Mouse (Mus musculus) ovary, postnatal 10 days (tissue): ENCODE data around the gene Gm49387.

Source experiments
- DNase-seq: peaks from one replicate; pipeline ENCODE4 v3.0.0; 2022; ENCODE audit warnings: low spot score

Gm49387 gene

DNA sequence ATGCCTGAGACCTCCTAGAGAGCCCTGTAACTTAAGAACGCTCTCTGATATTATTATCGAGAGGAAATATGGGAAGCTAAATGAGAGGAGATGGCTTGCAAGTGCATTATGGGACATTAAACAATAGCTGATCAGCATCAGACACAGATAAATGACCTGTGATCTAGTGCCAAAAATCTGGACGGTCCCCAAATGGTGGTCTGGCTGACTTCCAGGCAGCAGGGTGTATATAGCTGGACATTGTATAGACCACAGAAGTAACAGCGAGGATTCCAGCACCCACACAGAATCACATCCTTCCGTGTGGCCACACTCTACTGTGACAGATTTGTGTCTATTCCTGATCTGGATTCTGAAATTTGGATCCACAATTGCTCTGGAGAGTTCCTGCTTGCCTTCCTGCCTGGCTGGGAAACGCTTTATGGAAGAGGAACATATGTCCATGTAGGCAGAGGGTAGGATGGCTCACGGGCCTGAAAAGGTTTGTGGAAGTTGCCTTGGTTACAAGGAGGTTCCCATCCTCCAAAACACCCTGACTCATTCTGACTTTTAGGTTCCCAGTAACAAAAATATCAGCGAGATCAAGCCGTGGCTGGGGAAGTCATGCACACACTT is 68.0 kb downstream of the Gm49387 start:
- no peak for DNase-seq

DNA sequence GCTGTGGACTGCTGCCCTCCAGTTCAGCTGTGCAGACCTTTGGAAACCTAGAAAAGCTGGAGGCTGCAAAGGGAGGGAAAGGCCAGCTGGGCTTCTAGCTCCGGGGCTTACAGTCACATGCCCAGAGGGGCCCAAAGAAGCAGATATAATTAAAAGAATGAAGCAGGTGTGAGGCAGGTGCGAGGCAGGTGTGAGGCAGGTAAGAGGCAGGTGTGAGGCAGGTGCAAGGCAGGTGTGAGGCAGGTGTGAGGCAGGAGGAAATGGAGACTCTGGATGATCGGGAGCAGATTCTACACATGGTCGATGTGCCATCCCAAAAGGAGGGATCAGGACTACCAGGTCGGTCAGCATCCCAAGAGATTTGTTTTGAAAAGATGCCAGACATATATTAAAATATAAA is 69.3 kb downstream of the Gm49387 start:
- DNase-seq: no peak

DNA sequence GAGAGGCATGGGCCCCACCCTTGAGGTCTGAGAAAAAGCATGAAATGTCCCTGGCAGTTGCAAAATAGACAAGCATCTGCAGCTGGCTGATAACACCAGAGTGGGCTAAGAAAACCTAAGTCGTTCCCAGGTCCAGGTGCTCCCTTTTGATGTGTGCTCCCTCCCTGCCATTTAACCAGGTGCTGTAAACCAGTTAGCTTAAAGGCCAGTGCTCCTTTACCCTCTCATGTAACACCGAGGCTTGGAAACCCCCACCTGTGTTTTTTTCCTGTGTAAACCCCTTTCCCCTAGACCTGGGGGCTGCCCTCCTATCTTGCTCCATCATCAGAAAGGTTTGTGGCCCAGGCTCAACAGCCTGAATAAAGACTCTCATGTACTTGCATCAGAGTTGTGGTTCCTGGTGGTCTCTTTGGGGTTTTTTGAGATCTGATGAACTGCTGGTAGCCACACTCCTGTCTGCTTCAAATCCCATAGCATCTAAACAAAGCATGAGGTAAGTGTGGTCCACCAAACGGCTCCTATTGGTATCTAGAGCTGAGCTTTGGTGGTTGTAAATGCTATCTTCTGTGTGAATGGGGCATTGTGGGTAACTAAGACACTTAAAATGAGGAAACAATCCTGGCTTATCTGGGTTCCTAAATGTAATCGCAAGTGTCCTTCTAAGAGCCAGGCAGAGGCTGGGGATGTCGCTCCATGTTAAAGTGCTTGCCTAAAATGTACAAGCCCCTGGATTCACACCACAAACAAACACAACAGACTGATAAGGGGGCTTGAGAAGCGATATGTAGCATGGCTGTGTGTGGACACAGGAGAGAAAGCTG is 70.3 kb downstream of the Gm49387 start:
- no peak for DNase-seq

DNA sequence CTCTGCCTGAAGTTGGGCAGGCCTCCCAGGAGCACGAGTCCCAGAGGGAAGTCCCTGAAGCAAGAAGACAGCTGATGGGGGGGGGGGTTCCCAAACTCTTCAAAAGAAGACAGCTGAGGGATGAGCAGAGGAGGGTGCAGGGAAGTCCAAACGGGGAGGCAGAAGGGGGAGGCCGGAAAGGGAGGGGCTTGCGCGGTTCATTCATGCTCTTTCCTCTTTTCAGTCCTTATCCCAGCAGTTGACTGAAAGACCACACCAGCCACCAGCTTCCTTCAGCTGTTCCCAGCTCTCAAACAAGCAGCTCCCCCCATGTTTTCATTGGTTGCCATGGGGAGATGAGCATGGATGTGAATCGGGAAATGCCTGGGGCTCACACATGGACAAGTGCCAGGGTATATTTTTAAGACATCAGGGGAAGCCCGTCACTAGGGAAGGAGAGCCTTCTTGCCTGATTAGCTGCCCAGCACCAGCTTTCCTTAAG is 71.5 kb downstream of the Gm49387 start:
- no peak for DNase-seq

DNA sequence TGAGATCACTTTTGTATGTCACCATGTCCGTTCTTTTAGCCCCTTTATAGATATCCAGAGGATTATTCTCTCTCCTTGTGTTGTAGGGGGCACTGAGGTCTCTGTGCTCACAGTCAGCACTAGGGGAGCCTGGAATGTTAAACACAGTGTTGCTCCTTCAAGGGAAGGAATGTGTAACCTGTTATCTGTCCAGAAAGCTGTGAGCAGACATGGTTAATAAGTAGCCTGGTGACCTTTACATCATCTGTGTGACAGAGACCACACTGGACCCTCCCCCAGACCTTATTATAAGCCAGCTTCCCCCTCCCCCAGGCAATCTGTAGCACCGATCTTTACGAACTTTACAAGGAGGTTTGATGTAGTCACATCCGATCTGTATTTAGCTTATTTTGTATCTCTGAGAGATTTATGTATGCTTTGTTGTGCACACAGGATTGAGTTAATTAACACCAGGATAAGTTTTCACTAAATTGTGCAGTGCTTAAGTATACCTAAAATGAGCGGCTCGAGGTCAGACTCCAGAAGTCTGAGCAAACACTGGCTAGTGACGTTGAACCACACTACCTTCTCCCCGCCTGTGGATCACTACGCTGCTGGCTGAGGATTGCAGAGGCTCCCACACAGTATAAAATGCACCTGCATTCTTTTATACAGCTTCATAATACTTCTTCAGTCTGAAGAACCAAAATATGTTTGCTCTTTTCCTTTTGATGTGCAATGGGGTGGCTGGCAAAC is 75.0 kb downstream of the Gm49387 start:
- DNase-seq: no peak

DNA sequence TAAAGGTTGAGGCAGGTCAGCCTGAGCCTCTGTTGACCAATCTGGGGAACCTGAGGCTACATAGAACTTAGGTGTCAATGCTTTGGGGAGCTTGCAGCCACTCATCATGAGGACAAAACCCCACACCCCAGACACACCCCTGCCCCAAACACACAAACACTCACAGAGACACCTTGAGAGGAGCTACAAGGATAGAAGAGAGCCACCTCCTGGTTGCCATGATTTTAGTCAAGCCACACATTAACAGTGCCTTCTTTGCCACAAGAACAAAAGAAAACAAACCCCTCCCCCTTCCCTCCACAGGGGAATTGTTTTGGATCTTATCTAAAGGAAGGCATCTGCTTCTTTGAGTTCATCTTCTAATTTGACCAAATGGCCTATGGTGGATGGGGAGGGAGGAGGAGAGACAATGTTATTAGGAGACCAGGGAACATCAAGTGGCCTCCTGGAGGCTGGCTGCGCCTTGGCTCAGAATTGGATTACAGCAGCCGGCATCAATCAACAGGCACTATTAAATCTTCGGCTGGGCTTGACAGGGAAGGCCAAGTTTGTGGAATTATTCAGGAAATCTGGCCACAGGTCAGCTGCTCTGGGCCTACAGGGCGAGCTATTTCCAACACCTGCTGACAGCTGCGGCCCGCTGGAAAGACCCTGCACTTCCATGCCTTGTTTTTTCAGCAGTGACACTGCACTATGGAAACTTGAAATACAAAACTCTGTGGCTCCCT is 76.1 kb downstream of the Gm49387 start:
- DNase-seq: no peak

DNA sequence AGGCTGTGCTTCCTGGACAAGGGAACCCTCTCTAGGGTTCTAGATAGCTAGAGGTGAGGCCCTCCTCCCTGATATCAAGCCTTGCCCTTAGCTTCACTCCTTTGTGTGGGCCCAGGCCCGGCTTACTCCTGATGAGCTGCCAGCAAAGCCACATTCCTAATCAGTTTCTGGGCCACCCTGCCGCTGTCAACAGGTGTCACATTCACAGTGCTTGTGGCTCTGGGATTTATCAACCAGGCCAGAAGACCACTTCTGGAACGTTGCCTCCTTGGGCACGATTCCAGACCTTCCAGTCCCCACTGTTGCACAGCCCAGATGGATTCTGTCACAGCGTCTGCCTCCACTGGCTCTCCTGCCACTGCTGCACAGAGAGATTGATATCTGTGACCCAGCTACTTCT is 79.8 kb downstream of the Gm49387 start:
- no peak for DNase-seq

DNA sequence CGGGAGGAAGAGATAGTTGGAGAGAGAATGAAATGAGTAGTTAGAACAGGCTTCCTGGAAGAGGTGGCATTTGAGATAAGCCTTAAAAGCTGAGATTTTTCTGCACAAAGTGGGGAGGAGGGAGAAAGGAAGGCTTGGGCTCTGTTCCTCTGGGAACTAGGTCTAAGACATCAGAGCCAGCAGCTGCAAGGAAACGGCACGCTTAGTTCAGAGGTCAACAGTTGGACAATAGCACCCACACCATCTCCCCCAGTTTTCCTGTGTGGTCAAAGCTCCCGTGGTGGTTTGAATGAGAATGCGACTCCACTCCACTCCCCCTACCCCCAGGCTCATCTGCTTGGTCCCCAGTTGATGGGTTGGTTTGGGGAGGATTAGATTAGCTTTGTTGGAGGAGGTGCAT is 81.5 kb downstream of the Gm49387 start:
- DNase-seq: no peak

DNA sequence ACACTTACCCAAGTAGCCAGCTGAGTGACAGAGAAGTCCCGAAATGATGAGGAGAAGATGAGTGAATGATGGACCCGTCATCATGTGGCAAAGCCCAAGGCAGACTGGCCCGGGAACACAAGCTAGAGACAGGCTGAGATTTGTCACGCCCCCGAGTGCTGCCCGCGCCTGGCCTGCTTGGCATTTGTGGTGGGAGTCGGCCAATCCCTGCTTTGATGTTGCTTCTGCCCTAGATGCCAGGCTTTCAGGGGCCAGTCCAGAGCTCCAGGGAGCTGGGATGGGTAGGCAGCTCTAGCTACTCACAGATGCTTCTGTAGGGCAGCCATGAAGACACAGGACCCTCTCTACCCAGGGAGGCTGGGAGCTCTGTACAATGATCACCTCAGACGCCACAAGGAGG is 82.9 kb downstream of the Gm49387 start:
- no peak for DNase-seq

DNA sequence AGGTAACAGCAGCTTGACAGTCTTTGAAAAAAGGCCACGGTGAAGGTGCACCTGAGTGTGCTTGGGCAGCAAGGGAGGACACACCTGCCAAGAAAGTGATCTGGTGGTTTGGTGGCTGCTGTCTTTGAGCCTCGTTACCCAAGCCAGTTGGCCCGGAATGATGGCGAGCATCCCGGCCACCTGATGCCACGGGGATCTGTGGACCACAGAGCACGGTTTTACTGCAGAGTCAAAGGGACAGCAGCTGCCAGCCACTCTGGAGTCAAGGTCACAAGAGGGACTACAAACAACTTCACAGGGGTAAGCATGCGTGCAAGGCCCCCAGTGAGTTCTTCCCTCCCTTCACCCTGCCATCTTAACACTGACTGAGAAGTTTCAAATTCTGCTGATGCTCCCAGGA is 83.4 kb downstream of the Gm49387 start:
- no peak for DNase-seq

DNA sequence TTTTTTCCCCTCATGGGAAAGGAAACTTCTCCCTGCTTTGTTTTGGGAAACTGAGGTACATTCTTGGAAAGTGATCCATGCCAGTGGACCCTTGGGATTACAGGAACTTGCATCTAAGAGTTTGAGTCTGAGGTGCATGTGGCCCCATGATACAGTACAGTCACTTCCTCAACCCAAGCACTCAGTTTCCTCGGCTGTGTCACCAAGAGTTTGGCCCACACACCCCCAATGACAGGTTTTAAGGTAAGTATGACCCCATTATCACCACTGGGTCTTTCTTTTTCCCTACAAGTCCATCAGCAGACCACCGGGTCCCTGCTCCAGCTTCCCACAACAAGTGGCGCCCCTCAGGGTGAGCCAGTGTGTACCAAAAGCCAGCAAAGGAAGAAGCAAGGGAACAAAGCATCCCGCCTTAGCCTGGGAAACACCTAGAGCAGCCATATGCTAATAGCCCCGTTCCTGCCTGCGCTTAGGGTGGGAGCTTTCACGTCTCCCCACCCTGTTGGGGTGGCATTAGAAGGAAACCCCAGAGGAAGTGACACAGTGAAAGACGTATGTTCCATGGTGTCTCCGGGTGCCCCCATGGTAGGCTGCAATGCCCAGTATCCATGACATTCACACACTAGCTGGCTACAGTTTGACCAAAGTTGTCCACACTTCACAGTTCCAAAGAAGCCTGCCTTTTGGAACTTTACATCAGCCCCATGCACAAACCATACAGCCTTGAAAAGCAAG is 84.0 kb downstream of the Gm49387 start:
- DNase-seq: no peak

DNA sequence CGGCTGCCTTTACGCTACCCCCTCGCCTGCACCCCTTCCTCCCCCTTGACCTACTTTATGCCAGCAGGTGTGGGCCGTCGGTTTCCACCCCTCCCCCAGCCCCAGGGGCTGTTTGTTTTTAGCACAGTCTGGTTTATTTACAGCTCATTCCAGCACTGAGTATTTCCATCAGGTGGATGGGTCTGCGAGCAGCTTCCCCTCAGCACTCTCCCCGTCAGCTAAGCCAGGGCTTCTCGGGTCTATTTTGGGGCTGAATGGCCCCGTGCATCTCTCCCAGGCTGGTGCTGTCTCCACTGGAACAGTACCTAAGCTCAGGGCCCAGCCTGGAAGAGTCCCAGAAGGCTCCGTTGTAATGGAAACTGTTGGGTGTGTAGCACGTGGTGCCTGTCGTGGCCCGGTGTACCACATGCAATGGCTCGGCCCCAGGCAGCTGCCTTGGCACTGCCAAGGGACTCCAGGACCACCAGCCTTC is 84.7 kb downstream of the Gm49387 start:
- no peak for DNase-seq

DNA sequence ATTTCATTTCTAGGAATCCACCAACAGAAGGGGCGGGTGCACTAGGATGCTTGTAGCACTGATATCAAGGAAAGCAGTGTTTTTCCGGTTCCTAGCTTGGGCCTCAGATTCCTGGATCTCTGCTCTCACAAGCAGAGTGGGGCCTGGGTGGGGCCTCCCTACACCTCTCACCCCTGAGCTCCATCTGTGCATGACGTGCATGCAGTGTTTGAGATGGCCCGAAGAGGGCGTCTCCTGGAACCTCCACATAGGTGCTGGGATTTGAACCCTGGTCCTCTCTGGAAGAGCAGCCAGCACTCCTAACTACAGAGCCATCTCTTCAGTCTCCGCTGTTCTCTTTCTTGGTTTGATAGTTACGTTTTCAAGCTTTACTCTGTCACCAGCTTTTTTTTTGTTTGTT is 85.7 kb downstream of the Gm49387 start:
- DNase-seq: no peak

DNA sequence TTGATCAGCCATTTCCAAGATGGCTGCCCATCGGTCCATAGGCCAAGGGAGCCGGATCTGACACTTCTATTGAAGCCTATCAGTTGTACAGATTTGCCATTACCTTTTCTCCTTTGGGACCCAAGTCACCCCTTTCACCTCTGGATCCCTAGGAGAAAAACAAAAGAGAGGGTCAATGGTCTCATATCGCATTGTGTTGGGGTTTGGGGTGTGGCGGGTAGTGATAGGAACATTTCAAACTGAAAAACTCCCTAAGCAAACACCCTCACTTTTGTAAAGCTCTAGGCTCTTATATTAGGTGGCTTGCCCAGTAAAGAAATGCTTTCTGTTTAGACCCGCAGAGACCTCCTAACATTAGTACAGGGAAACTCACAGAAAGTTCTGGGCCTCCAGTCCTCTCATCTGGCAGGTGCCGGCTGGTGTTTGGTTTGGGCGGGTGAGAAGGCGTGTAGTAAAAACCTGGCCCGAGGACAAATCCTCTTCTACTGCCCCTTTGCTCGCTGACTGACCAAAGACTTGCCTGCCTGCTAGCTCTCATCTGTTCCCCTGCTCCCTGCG is 96.7 kb downstream of the Gm49387 start:
- no peak for DNase-seq

DNA sequence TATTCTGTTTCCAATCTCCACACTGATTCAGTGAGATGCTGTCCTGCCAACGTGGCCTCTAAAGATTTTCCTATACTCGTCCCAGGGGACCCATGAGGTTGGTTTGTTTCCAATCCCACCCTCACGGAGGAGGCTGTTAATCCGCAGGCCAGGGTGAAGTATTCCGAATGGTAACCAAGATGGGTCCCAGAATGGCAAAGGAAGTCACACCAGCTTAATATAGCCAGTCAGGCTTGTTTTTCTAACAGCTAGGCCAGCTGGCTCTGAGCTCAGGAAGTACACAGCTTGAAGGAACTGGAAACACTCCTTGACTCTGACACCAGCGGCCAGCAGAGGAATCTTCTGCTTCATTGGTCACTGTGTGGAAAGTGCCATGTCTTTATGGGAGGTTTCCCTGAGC is 103.4 kb downstream of the Gm49387 start:
- DNase-seq: no peak

DNA sequence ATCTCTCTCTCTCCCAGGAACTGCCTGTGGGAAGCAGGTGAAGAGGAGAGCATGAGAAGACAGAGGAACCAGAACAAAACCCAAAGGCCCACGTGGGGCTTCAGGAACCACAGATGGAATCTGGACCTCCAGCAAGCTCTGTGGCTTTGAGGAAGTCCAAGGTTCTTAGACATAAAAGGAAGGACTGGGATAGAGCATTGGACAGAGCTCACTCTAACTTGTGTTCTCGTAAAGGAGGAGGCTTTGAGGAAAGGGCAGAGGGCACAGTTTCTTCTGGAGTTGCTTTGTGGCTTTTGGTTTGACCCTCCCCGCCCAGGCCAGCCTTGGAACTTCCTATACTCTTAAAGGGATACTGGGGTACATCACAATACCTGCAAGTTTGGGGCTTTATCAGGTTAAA is 108.0 kb downstream of the Gm49387 start:
- no peak for DNase-seq

DNA sequence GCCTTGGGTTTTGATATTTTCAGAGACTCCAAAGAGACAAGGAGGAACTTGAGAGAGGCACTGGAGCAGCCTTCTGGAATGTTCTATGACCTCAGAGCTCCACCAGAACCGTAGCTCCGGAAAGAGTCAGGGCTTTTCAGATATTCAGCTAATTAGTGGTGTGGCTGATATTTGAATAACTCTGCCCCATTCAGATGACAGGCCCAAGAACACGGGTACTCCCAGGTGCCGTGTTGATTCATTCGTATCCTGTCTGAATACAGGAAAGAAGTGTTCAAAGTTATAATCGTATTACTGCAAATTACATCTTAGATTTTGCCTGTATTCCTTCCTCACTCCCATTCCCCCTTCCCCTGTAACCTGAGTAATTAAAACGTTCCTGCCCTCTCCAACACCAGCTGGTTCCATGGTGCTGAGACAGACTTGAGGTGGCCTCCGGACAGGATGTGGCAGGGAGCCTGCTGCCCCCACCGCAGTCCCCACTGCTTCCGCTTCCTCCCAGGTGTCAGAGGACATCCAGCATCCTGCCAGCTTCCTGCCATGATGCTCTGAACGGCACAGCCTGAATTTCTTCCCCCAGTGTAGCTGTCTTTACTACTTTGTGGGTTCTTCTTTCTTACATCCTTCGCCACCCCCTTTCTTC is 109.1 kb downstream of the Gm49387 start:
- no peak for DNase-seq

DNA sequence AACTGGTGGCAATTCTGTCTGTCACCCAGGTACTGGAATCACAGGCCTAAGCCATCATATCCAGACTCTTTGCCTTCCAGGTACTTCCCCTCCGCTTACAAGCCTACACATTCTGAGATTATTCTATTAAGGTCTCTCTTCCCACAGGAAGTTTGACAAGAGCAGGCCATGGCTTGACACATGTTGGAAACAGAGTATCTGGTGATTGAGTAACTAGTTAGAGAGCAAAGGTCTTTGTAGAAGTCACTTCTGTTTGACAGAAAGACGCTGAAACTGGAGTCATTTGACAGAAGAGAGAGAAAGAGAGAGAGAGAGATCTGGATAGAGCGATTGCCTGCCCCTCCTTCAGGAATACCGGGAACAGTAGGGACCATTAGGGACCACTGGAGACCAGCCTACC is 109.8 kb downstream of the Gm49387 start:
- DNase-seq: no peak

DNA sequence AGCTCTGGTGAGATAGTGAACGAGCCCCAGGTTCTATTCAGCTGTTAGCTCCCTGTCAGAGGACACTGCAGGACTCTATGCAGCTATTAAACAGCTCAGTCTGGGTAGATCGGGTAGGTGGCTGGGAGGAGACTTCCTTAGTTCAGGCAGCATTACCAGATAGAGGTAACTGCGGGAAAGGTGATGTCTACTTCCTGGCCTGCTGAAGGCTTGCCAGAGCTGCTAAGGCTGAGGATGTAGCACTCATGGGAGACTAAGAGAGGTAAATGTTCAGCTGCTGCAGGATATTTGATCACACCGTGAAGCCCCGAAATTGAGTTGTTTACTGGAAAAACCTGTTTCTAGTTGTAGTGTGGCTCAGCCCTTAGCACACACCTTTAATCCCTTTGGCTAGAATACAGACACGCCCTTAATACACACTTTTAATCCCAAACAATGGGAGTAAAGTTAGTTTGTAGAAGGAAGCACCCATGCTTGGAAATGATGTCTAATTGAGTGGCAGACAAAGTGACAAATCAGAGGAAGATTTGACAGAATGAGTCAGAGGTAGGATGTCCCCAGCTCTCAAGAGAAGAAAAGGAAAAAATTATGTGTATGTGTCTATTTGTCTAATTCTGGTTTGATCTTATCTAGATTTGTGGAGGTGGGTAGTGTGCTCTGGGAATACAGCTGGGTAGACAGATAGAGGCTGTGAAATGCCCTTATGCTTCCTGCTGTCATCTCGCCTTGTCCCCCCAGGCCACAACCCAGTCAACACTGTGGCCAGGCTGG is 115.5 kb downstream of the Gm49387 start:
- no peak for DNase-seq

DNA sequence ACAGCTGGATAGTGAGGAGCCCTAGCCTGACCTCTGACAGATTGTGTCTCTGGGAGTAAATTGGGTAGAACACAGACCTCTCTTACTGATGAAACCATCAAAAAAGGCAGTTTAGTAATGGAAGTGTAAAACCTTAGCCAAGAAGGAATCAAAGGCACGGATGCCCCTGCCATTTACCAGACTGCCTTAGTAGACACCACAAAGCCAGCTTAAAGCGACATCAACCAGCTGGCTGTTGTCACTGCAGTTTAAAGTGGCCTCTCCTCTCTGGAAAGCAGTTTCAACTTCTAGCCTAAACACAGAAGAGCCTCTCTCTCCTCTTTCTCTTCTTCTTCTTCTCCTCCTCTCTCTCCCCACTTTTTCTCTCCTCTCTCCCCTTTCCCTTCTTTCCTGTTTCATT is 119.4 kb downstream of the Gm49387 start:
- DNase-seq: no peak
